Mouse (Mus musculus): ENCODE results near the gene Actr5. TPM values are rescaled to one million over a fixed set of nuclear protein-coding genes. Genes with fewer than 3 reads are reported as not detected.

Actr5 gene
- polyA plus RNA-seq, 1 experiment from 2014 or later: 10.9 TPM

DNA sequence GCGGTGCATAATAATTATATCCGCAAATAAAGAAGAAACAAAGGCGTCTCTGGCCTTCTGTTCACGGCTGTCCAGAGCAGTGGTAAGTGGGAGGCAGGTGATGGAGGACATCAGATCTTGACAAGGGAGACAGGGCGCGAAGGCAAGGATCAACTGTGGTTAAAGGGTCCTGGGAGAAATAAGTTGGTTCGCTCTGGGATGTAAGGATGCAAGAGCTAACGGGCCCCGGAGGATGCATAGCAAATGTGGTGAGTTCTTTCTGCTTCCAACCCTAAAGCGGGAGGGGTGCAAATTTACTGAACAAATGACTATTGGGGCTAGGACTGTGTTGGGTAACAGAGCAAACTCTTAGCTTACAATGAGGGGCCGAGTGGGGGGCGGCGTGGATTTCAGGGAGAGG is 9.0 kb upstream of the Actr5 start:
- Histone ChIP-seq H3K36me3 (no peaks in the 10 kb centered on the region), H3K4me2 (peak overlapping the region; percentile 5; the same call in 1 of the 2 replicates), H3K4me3 (replicated peaks) (0 out of 2 replicates have a peak overlapping the region, but pooled peaks have one; percentile 12), H3K27ac (no peak overlapping the region), H3K27me3 (peaks cover 98% of the 10 kb centered on the region), H3K9me3 (replicated peaks) (no peaks in the 10 kb centered on the region), H3K9ac (no peak overlapping the region), H3K4me1 (peaks cover 38% of the 10 kb centered on the region)
- WGBS: 3% methylated on average over 13 of the region's 13 CpGs
- ATAC-seq (replicated peaks; ENCODE audit: low FRiP score): no peak

DNA sequence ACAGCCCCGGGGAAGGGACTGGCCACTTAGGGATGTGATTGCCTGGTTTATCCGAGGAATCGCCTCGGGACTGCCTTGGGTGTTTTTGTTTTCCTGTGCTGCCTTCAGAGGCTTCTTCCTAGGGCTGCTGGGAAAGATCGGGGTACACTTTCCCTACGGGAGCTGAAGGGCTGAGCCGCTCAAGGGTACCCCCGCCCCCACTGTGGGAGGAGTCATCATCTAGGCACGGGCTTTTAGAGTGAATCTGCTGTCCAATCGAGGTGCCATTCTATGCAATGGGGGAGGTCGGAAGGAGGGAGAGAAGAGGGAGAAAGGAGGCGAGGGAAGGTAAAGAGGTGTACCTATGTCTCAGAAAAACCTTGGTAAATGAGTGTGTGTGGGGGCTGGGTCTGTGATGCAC is 8.4 kb upstream of the Actr5 start:
- Histone ChIP-seq H3K36me3 (no peaks in the 10 kb centered on the region), H3K27ac (no peak overlapping the region), H3K9ac (no peak overlapping the region), H3K4me3 (replicated peaks) (0 out of 2 replicates have a peak overlapping the region, but pooled peaks have one; percentile 12), H3K9me3 (replicated peaks) (no peaks in the 10 kb centered on the region), H3K4me1 (peaks cover 32% of the 10 kb centered on the region), H3K4me2 (0 out of 2 replicates have a peak overlapping the region, but pooled peaks have one; percentile 5), H3K27me3 (peaks cover 98% of the 10 kb centered on the region)
- ATAC-seq (replicated peaks; ENCODE audit: low FRiP score): no peak
- 2% methylated on average over 12 of the region's 12 CpGs for WGBS

DNA sequence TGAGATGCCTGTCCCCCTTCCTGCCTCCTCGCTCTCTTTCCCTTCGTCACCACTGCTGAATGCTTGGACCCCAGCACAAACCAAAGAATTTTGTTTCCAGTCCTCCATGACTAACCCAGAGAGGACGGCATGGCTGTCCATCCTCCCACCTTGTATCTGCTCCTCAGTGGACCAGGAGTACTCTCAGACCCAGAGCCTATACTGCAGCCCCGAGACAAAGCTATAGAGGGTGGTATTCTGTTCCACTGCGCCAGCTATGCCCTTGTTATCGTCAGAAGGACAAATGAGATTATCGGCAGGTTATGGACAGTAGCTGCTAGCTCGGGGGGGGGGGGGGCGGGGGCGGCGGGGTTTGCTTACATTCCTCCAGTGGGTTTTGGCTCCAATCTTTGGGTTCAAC is 7.9 kb upstream of the Actr5 start:
- H3K4me2 ChIP-seq: no peak overlapping the region
- peaks cover 98% of the 10 kb centered on the region for H3K27me3 ChIP-seq
- no peaks in the 10 kb centered on the region for H3K9me3 ChIP-seq (replicated peaks)
- WGBS: 16% methylated on average over 11 of the region's 11 CpGs
- peaks cover 28% of the 10 kb centered on the region for H3K4me1 ChIP-seq
- H3K27ac ChIP-seq: no peak overlapping the region
- ATAC-seq (replicated peaks; ENCODE audit: low FRiP score): no peak
- no peaks in the 10 kb centered on the region for H3K36me3 ChIP-seq
- H3K4me3 ChIP-seq (replicated peaks): no peak overlapping the region
- H3K9ac ChIP-seq: no peak overlapping the region

DNA sequence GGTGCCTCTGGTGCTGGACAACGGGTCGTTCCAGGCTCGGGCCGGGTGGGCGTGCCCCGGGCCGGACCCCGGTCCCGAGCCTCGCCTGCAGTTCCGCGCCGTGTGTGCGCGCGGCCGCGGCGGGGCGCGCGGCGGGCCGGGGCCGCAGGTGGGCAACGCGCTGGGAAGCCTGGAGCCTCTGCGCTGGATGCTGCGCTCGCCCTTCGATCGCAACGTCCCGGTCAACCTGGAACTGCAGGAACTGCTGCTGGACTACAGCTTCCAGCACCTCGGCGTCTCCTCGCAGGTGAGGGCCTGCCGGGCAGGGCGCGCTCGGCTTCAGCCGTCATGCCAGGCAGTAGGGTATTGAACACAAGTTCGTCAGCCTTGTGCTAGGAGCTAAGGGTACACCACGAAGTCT is 543 bp downstream of the Actr5 start:
- WGBS: under 1% methylated on average over 44 of the region's 44 CpGs
- Histone ChIP-seq H3K4me2 (peak overlapping the region; percentile 82), H3K36me3 (peaks cover 31% of the 10 kb centered on the region), H3K4me3 (replicated peaks) (peak overlapping the region; percentile 88), H3K9ac (peak overlapping the region; percentile 82), H3K27ac (peak overlapping the region; percentile 97), H3K9me3 (replicated peaks) (no peaks in the 10 kb centered on the region), H3K4me1 (peaks cover 15% of the 10 kb centered on the region), H3K27me3 (peaks cover 25% of the 10 kb centered on the region)
- no peak; the same call in 1 of the 2 replicates for ATAC-seq (replicated peaks; ENCODE audit: low FRiP score)

DNA sequence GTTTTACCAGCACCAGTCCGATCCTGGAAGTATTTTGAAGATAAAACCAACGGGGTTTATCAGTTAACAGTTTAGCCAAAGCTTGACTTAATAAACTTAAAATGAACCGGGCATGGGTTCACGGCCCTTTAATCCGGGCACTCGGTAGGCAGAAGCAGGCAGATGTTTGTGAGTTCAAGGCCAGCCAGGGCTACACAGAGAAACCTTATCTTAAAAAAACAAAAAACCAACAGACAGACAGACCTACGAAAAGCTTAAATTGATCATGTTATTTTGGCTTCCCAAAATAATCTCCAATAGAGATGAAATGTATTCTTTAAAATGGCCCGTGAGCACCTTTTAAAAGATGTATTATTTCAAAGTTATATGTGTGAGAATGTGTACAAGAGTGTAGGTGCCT is 1.0 kb downstream of the Actr5 start:
- Histone ChIP-seq H3K4me3 (replicated peaks) (peak overlapping the region; percentile 88), H3K9ac (peak overlapping the region; percentile 82), H3K4me2 (peak overlapping the region; percentile 82), H3K4me1 (peaks cover 15% of the 10 kb centered on the region), H3K36me3 (peaks cover 36% of the 10 kb centered on the region), H3K27me3 (peaks cover 20% of the 10 kb centered on the region), H3K9me3 (replicated peaks) (no peaks in the 10 kb centered on the region), H3K27ac (no peak overlapping the region; the same call in 1 of the 2 replicates)
- ATAC-seq (replicated peaks; ENCODE audit: low FRiP score): no peak
- WGBS: 37% methylated on average over 8 of the region's 8 CpGs

DNA sequence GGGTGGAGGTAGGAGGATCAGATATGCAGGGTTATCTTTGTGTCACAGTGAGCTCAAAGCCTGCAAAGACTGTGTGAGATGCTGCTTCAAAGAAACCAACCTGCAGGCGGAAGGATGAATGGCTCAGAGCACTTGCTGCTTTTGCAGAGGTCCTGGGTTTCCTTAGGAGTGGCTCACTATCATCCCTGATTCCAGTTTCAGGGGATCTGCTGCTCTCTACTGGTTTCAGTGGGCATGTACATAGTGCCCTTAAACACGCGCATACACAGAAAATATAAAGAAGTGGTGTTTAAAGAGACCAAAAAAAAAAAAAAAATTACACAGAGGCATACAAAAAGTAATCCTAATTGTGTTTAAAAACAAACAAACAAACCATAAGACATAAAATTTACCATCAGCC is 4.2 kb downstream of the Actr5 start:
- no peak overlapping the region for H3K9ac ChIP-seq
- peaks cover 15% of the 10 kb centered on the region for H3K4me1 ChIP-seq
- no peaks in the 10 kb centered on the region for H3K27me3 ChIP-seq
- no peaks in the 10 kb centered on the region for H3K9me3 ChIP-seq (replicated peaks)
- H3K4me3 ChIP-seq (replicated peaks): no peak overlapping the region
- WGBS: 77% methylated on average over 3 of the region's 3 CpGs
- ATAC-seq (replicated peaks; ENCODE audit: low FRiP score): no peak
- H3K27ac ChIP-seq: no peak overlapping the region
- peaks cover 67% of the 10 kb centered on the region for H3K36me3 ChIP-seq
- no peak overlapping the region for H3K4me2 ChIP-seq

DNA sequence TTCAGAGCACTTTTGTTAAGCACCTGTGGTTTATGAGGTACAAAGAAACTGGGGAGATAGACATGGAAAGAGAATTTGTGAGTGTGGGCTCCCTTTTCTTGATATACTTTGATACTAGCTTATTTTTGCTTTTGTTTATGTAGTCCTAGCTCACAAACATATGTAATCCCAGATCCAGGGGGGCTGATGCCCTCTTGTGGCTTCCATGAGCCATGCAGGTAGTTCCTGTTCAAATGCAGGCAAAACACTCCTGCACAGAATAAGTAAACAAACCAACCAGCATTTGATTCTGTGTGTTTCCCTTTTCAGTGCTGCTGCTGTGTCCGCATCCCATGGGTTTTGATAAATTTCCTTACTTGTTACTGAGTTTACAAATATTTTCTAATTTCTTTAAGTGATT is 4.7 kb downstream of the Actr5 start:
- H3K9ac ChIP-seq: no peak overlapping the region
- no peaks in the 10 kb centered on the region for H3K9me3 ChIP-seq (replicated peaks)

DNA sequence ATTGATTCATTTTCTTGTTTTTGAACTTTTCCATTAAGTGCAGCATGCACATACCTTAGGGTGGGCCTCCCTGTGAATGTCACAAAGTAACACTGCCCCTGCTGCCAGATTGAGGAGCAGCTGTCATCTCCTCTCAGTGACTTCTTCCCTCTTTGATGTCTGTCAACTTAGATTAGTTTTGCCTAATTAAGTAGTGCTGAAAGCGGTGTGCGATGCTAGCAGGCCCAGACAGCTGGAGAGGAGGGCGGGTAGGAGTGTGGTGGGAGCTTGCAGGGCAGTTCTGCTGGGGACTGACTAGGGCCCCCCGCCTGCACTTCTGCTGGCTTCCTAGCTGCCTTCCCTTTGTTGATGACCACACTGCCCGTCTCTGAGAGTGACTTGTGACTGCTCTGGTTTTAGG is 7.2 kb downstream of the Actr5 start:
- Histone ChIP-seq H3K36me3 (peaks cover 95% of the 10 kb centered on the region), H3K4me3 (replicated peaks) (no peak overlapping the region), H3K9ac (no peak overlapping the region), H3K27me3 (no peaks in the 10 kb centered on the region), H3K4me1 (no peaks in the 10 kb centered on the region; the same call in 1 of the 2 replicates), H3K9me3 (replicated peaks) (no peaks in the 10 kb centered on the region), H3K4me2 (no peak overlapping the region), H3K27ac (no peak overlapping the region)
- no peak for ATAC-seq (replicated peaks; ENCODE audit: low FRiP score)
- WGBS: 75% methylated on average over 5 of the region's 5 CpGs

More for the DNA sequence above, 4.7 kb downstream of the Actr5 start:
- Histone ChIP-seq H3K4me1 (peaks cover 15% of the 10 kb centered on the region), H3K27me3 (no peaks in the 10 kb centered on the region), H3K4me3 (replicated peaks) (no peak overlapping the region), H3K4me2 (no peak overlapping the region), H3K36me3 (peaks cover 70% of the 10 kb centered on the region), H3K27ac (no peak overlapping the region)
- ATAC-seq (replicated peaks; ENCODE audit: low FRiP score): no peak
- 81% methylated on average over 1 of the region's 1 CpGs for WGBS

DNA sequence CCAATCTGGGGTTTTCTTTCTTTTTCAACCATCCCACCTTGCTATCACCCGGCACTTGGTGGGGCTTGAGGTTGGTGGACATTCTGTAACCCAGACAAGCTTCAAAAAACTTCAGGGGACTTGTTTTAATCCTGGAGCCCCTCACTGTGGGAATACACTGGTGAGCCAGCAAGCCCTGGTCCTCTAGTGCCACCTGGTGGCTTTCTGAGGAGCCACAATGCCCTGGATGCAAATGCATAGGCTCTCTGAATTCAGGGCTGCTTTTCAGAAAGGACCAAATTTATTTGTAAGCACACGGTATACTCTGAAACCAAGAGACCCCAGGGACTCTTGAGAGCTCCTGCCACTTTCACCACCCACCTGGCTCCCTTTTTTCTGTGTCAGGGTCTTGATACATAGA is 17.2 kb downstream of the Actr5 start:
- no peak for ATAC-seq (replicated peaks; ENCODE audit: low FRiP score)

DNA sequence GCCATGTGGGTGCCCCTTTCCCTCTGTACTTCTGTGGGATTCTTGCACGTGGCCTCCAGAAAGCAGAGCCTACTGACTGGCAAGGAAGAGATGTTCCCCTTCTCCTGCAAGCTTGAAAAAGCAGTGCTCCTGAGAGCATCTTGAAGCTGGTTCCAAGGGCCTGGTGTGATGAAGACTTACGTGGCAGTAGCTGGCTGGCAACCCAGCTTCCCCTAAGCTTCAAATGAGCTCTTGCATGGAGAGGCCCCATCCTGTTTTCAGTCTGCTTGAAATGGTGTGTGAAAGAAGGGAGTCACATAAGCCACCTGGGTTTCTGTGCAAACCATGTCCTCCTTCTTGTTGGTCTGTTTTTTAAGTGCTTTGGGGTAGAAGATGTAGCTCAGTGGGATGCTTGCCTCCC is 17.9 kb downstream of the Actr5 start:
- Histone ChIP-seq H3K4me2 (no peak overlapping the region), H3K9ac (no peak overlapping the region), H3K4me3 (replicated peaks) (no peak overlapping the region), H3K9me3 (replicated peaks) (no peaks in the 10 kb centered on the region), H3K27ac (no peak overlapping the region), H3K27me3 (no peaks in the 10 kb centered on the region), H3K4me1 (no peaks in the 10 kb centered on the region), H3K36me3 (peaks cover 37% of the 10 kb centered on the region)
- WGBS: 98% methylated on average over 2 of the region's 2 CpGs
- ATAC-seq (replicated peaks; ENCODE audit: low FRiP score): no peak

More for the DNA sequence above, 17.2 kb downstream of the Actr5 start:
- no peak overlapping the region for H3K4me3 ChIP-seq (replicated peaks)
- 9% methylated on average over 2 of the region's 2 CpGs for whole genome bisulfite sequencing
- H3K27ac ChIP-seq: no peak overlapping the region
- no peak overlapping the region for H3K4me2 ChIP-seq
- H3K4me1 ChIP-seq: no peaks in the 10 kb centered on the region
- peaks cover 44% of the 10 kb centered on the region for H3K36me3 ChIP-seq
- H3K27me3 ChIP-seq: no peaks in the 10 kb centered on the region
- H3K9ac ChIP-seq: no peak overlapping the region
- H3K9me3 ChIP-seq (replicated peaks): no peaks in the 10 kb centered on the region

DNA sequence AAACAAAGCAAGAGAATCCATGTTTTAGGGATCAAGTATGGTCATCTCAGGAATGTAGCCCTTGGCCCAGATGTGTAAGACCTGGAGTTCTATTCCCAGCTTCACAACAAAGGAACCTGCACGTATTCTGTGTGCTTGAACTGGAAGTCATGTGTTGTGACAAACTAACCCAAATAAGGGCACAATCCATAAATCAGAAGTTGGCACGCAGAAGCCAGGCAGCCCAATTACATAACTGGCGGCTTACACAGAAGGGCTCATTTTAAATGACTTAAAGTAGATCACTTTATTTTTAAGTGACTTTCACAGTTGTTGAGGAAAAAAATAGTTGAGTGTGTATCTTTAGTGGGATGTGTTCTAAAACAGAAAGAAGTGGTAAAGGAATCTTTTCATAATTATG is 19.1 kb downstream of the Actr5 start:
- H3K4me3 ChIP-seq (replicated peaks): no peak overlapping the region
- H3K9me3 ChIP-seq (replicated peaks): no peaks in the 10 kb centered on the region
- no peaks in the 10 kb centered on the region for H3K4me1 ChIP-seq
- 71% methylated on average over 3 of the region's 3 CpGs for WGBS
- no peak for ATAC-seq (replicated peaks; ENCODE audit: low FRiP score)
- peaks cover 25% of the 10 kb centered on the region for H3K36me3 ChIP-seq
- H3K27me3 ChIP-seq: no peaks in the 10 kb centered on the region
- H3K4me2 ChIP-seq: no peak overlapping the region
- H3K27ac ChIP-seq: no peak overlapping the region
- H3K9ac ChIP-seq: no peak overlapping the region

DNA sequence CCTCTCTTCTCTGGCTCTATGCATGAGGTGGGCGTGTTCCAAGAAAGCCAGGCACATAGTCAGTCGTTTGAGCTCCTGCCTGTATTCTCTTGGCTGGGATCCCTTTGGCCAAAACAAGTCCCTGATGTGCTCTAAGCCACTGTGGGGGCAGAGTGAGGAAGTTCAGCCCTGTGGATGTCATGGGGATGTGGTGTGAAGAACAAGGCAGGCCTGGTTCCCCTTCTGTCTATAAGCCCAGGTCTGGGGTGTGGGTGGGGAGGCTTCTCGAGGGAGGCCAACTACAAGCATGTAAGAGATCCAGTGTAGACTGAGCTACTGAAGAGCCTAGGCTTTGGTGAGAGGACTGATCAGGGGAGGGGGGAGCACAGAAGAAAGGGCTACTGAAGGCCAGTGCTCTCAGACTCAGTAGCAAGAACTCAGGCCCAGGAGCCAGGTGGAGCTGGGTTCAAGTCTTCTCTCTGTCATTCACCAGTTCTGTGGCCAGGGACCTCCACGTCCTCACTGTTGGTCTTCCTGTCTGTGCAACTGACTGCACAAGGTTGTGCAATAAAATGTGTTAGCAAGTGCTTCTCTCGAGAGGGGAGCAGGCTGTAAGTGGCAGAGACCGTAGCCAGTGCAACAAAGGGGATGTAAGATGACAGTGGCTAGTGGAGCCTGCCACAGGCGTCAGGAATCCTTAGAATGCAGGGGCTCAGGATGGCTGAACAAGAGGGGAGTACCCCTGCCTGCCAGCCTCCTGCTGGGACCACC is 26.6 kb downstream of the Actr5 start:
- no peaks in the 10 kb centered on the region for H3K4me1 ChIP-seq
- H3K27me3 ChIP-seq: no peaks in the 10 kb centered on the region
- no peak overlapping the region for H3K4me3 ChIP-seq (replicated peaks)
- ATAC-seq (replicated peaks; ENCODE audit: low FRiP score): no peak
- H3K9ac ChIP-seq: no peak overlapping the region
- H3K4me2 ChIP-seq: no peak overlapping the region
- H3K27ac ChIP-seq: no peak overlapping the region
- no peaks in the 10 kb centered on the region for H3K36me3 ChIP-seq
- WGBS: 59% methylated on average over 7 of the region's 7 CpGs
- no peaks in the 10 kb centered on the region for H3K9me3 ChIP-seq (replicated peaks)
